Mouse (Mus musculus): ENCODE data around the gene Smpdl3a. TPM values are rescaled to one million over a fixed set of nuclear protein-coding genes. Genes with fewer than 3 reads are reported as not detected.

Smpdl3a gene
- polyA plus RNA-seq, 1 experiment from 2014 or later, result 22.6 TPM

GRCm38 (mm10) chr10:57792957-57793356 is 1.2 kb upstream of the Smpdl3a start:
- 93% methylated on average over 1 of the region's 1 CpGs for whole genome bisulfite sequencing
- Histone ChIP-seq H3K27me3 (no peaks in the 10 kb centered on the region), H3K4me3 (no peak overlapping the region), H3K36me3 (peaks cover 10% of the 10 kb centered on the region), H3K4me2 (no peak overlapping the region), H3K4me1 (replicated peaks) (peaks cover 17% of the 10 kb centered on the region), H3K9me3 (0 out of 2 replicates have a peak, but pooled peaks cover 16% of the 10 kb centered on the region), H3K27ac (no peak overlapping the region), H3K9ac (no peak overlapping the region)
- no peak for ATAC-seq (ENCODE audit: low FRiP score)

GRCm38 (mm10) chr10:57794491-57795461 is 641 bp downstream of the Smpdl3a start:
- peak overlapping the region; percentile 77 for H3K9ac ChIP-seq
- peaks cover 17% of the 10 kb centered on the region for H3K4me1 ChIP-seq (replicated peaks)
- H3K9me3 ChIP-seq, result 0 out of 2 replicates have a peak, but pooled peaks cover 16% of the 10 kb centered on the region
- ATAC-seq (ENCODE audit: low FRiP score), result peak; percentile 82
- 2% methylated on average over 44 of the region's 44 CpGs for WGBS
- H3K4me2 ChIP-seq, result peak overlapping the region; percentile 94
- peaks cover 10% of the 10 kb centered on the region for H3K36me3 ChIP-seq
- peak overlapping the region; percentile 59 for H3K4me3 ChIP-seq
- H3K27me3 ChIP-seq, result no peaks in the 10 kb centered on the region
- peak overlapping the region; percentile 76 for H3K27ac ChIP-seq

GRCm38 (mm10) chr10:57795542-57795941 is 1.4 kb downstream of the Smpdl3a start:
- Histone ChIP-seq H3K4me1 (replicated peaks) (peaks cover 17% of the 10 kb centered on the region), H3K4me2 (peak overlapping the region; percentile 94), H3K27me3 (no peaks in the 10 kb centered on the region), H3K36me3 (peaks cover 10% of the 10 kb centered on the region), H3K9ac (peak overlapping the region; percentile 77; the same call in 1 of the 2 replicates), H3K4me3 (peak overlapping the region; percentile 59), H3K9me3 (0 out of 2 replicates have a peak, but pooled peaks cover 16% of the 10 kb centered on the region), H3K27ac (0 out of 2 replicates have a peak overlapping the region, but pooled peaks have one; percentile 76)
- no peak for ATAC-seq (ENCODE audit: low FRiP score)
- 52% methylated on average over 4 of the region's 4 CpGs for WGBS

- H3K9me3 ChIP-seq, result 0 out of 2 replicates have a peak, but pooled peaks cover 16% of the 10 kb centered on the region
- 59% methylated on average over 4 of the region's 4 CpGs for WGBS
Observed at GRCm38 (mm10) chr10:57796057-57796456, 1.9 kb downstream of the Smpdl3a start.

GRCm38 (mm10) chr10:57799486-57799885 is 5.4 kb downstream of the Smpdl3a start:
- Histone ChIP-seq H3K27ac (no peak overlapping the region), H3K4me3 (no peak overlapping the region), H3K9me3 (no peaks in the 10 kb centered on the region), H3K9ac (no peak overlapping the region), H3K4me1 (replicated peaks) (peaks cover 13% of the 10 kb centered on the region), H3K36me3 (0 out of 2 replicates have a peak, but pooled peaks cover 3% of the 10 kb centered on the region), H3K4me2 (no peak overlapping the region), H3K27me3 (no peaks in the 10 kb centered on the region)
- WGBS, result 95% methylated on average over 1 of the region's 1 CpGs
- ATAC-seq (ENCODE audit: low FRiP score), result no peak

More at GRCm38 (mm10) chr10:57796057-57796456, 1.9 kb downstream of the Smpdl3a start:
- peaks cover 10% of the 10 kb centered on the region for H3K36me3 ChIP-seq
- H3K4me2 ChIP-seq, result peak overlapping the region; percentile 94
- no peak overlapping the region for H3K27ac ChIP-seq
- ATAC-seq (ENCODE audit: low FRiP score), result 0 out of 2 replicates have a peak, but pooled peaks have one; percentile 24
- H3K27me3 ChIP-seq, result no peaks in the 10 kb centered on the region
- H3K9ac ChIP-seq, result no peak overlapping the region
- 0 out of 2 replicates have a peak overlapping the region, but pooled peaks have one; percentile 59 for H3K4me3 ChIP-seq
- H3K4me1 ChIP-seq (replicated peaks), result peaks cover 17% of the 10 kb centered on the region

- no peak for ATAC-seq (ENCODE audit: low FRiP score)
- Histone ChIP-seq H3K9ac (no peak overlapping the region), H3K4me1 (replicated peaks) (no peaks in the 10 kb centered on the region), H3K27ac (no peak overlapping the region), H3K9me3 (no peaks in the 10 kb centered on the region), H3K36me3 (peaks cover 6% of the 10 kb centered on the region; the same call in 1 of the 2 replicates), H3K4me2 (no peak overlapping the region), H3K4me3 (no peak overlapping the region), H3K27me3 (no peaks in the 10 kb centered on the region)
- WGBS, result 93% methylated on average over 6 of the region's 6 CpGs
Observed at GRCm38 (mm10) chr10:57807754-57808153, 13.6 kb downstream of the Smpdl3a start.

- Histone ChIP-seq H3K9ac (no peak overlapping the region), H3K4me1 (replicated peaks) (no peaks in the 10 kb centered on the region), H3K27me3 (no peaks in the 10 kb centered on the region), H3K36me3 (peaks cover 8% of the 10 kb centered on the region; the same call in 1 of the 2 replicates), H3K4me2 (no peak overlapping the region), H3K27ac (no peak overlapping the region), H3K9me3 (no peaks in the 10 kb centered on the region), H3K4me3 (no peak overlapping the region)
- ATAC-seq (ENCODE audit: low FRiP score), result no peak
- 90% methylated on average over 5 of the region's 5 CpGs for WGBS
Observed at GRCm38 (mm10) chr10:57812161-57812856, 18.2 kb downstream of the Smpdl3a start.

- Histone ChIP-seq H3K4me3 (no peak overlapping the region), H3K9ac (no peak overlapping the region), H3K4me2 (no peak overlapping the region), H3K36me3 (peaks cover 6% of the 10 kb centered on the region; the same call in 1 of the 2 replicates), H3K27ac (no peak overlapping the region), H3K4me1 (replicated peaks) (no peaks in the 10 kb centered on the region), H3K27me3 (0 out of 2 replicates have a peak, but pooled peaks cover 2% of the 10 kb centered on the region), H3K9me3 (no peaks in the 10 kb centered on the region)
- WGBS, result 57% methylated on average over 2 of the region's 2 CpGs
- ATAC-seq (ENCODE audit: low FRiP score), result no peak
Observed at GRCm38 (mm10) chr10:57814295-57814694, 20.2 kb downstream of the Smpdl3a start.

- no peaks in the 10 kb centered on the region for H3K9me3 ChIP-seq
- no peaks in the 10 kb centered on the region for H3K4me1 ChIP-seq (replicated peaks)
- H3K27me3 ChIP-seq, result peaks cover 8% of the 10 kb centered on the region; the same call in 1 of the 2 replicates
- WGBS, result 84% methylated on average over 6 of the region's 6 CpGs
- H3K9ac ChIP-seq, result no peak overlapping the region
- ATAC-seq (ENCODE audit: low FRiP score), result no peak
- no peak overlapping the region for H3K4me2 ChIP-seq
- no peak overlapping the region for H3K4me3 ChIP-seq
- no peak overlapping the region for H3K27ac ChIP-seq
- 0 out of 2 replicates have a peak, but pooled peaks cover 5% of the 10 kb centered on the region for H3K36me3 ChIP-seq
Observed at GRCm38 (mm10) chr10:57815869-57816268, 21.7 kb downstream of the Smpdl3a start.

GRCm38 (mm10) chr10:57819209-57819608 is 25.1 kb downstream of the Smpdl3a start:
- ATAC-seq (ENCODE audit: low FRiP score), result no peak
- Histone ChIP-seq H3K27ac (no peak overlapping the region), H3K27me3 (peaks cover 8% of the 10 kb centered on the region; the same call in 1 of the 2 replicates), H3K36me3 (no peaks in the 10 kb centered on the region), H3K4me3 (no peak overlapping the region), H3K9me3 (no peaks in the 10 kb centered on the region), H3K4me1 (replicated peaks) (peaks cover 5% of the 10 kb centered on the region), H3K4me2 (no peak overlapping the region), H3K9ac (no peak overlapping the region)
- WGBS, result 96% methylated on average over 2 of the region's 2 CpGs

- Histone ChIP-seq H3K4me2 (no peak overlapping the region), H3K27me3 (peaks cover 8% of the 10 kb centered on the region; the same call in 1 of the 2 replicates), H3K4me3 (no peak overlapping the region), H3K9ac (no peak overlapping the region), H3K9me3 (no peaks in the 10 kb centered on the region), H3K27ac (peak overlapping the region; percentile 36; the same call in 1 of the 2 replicates), H3K4me1 (replicated peaks) (peaks cover 5% of the 10 kb centered on the region), H3K36me3 (no peaks in the 10 kb centered on the region)
- peak; percentile 89 for ATAC-seq (ENCODE audit: low FRiP score)
- 7% methylated on average over 3 of the region's 3 CpGs for WGBS
Observed at GRCm38 (mm10) chr10:57822473-57822872, 28.3 kb downstream of the Smpdl3a start.

- H3K9me3 ChIP-seq, result no peaks in the 10 kb centered on the region
- H3K27me3 ChIP-seq, result 0 out of 2 replicates have a peak, but pooled peaks cover 2% of the 10 kb centered on the region
- no peaks in the 10 kb centered on the region for H3K36me3 ChIP-seq
- H3K4me1 ChIP-seq (replicated peaks), result 0 out of 2 replicates have a peak, but pooled peaks cover 6% of the 10 kb centered on the region
- H3K9ac ChIP-seq, result no peak overlapping the region
- WGBS, result 19% methylated on average over 5 of the region's 5 CpGs
- H3K4me3 ChIP-seq, result no peak overlapping the region
- ATAC-seq (ENCODE audit: low FRiP score), result peak; percentile 90
- no peak overlapping the region for H3K4me2 ChIP-seq
- no peak overlapping the region for H3K27ac ChIP-seq
Observed at GRCm38 (mm10) chr10:57828649-57829048, 34.5 kb downstream of the Smpdl3a start.
